Mouse (Mus musculus) MEL (cell line): ENCODE data around the gene Frmd4a. TPM values are rescaled to one million over a fixed set of nuclear protein-coding genes. Genes with fewer than 3 reads are reported as not detected.

ENCODE experiments used
- DNase-seq: peaks from one replicate; pipeline ENCODE4 v3.0.0; 2011; ENCODE audit warnings: low read depth, low spot score
- H3K27ac ChIP-seq: 2 replicates; pipeline ENCODE4 v1.5.1; 2012; ENCODE audit warnings: low read depth, mild to moderate bottlenecking, control low read depth, low read length, moderate library complexity; ENCODE audit not compliant: control insufficient read depth
- H3K27me3 ChIP-seq, 2 experiments: fragments of 150-350 bp in 1 of 2; sonication (generic) in 1 of 2; 2 replicates each; pipeline ENCODE4 v1.6.1; 2012; ENCODE audit warnings: low read length in 2 of 2, mild to moderate bottlenecking in 2 of 2, improper control_type of control experiment in 1 of 2, moderate library complexity in 1 of 2; ENCODE audit not compliant: insufficient read depth in 2 of 2, control insufficient read depth in 1 of 2
- H3K36me3 ChIP-seq, 2 experiments: 2 replicates each; pipeline ENCODE4 v1.6.1; 2012 to 2014; ENCODE audit warnings: low read length in 2 of 2, improper control_type of control experiment in 1 of 2, inconsistent platforms in 1 of 2, mild to moderate bottlenecking in 1 of 2; ENCODE audit not compliant: insufficient read depth in 2 of 2, control insufficient read depth in 1 of 2
- H3K4me1 ChIP-seq, 2 experiments: fragments of 150-350 bp in 1 of 2; sonication (generic) in 1 of 2; 2 replicates each; pipeline ENCODE4 v1.6.1; 2012; ENCODE audit warnings: low read length in 2 of 2, improper control_type of control experiment in 1 of 2, mild to moderate bottlenecking in 1 of 2; ENCODE audit not compliant: insufficient read depth in 2 of 2, control insufficient read depth in 1 of 2
- H3K4me3 ChIP-seq, 2 experiments: fragments of 150-350 bp in 1 of 2; sonication (generic) in 1 of 2; 2 replicates each; pipeline ENCODE4 v1.5.1; 2012; ENCODE audit warnings: low read depth in 2 of 2, low read length in 2 of 2, mild to moderate bottlenecking in 2 of 2, moderate library complexity in 2 of 2, control low read depth in 1 of 2, improper control_type of control experiment in 1 of 2; ENCODE audit not compliant: control insufficient read depth in 1 of 2, insufficient read depth in 1 of 2
- H3K79me2 ChIP-seq: 2 replicates; pipeline ENCODE4 v1.6.1; 2012; ENCODE audit warnings: mild to moderate bottlenecking, low read length, moderate library complexity; ENCODE audit not compliant: control insufficient read depth, poor library complexity, insufficient read depth
- H3K9ac ChIP-seq: 2 replicates; pipeline ENCODE4 v1.6.1; 2012; ENCODE audit warnings: low read depth, mild to moderate bottlenecking, control low read depth, low read length, moderate library complexity; ENCODE audit not compliant: control insufficient read depth, poor library complexity, severe bottlenecking
- H3K9me3 ChIP-seq: fragments of 150-350 bp; sonication (generic); replicated peaks from 2 replicates; pipeline ENCODE4 v1.6.1; 2012; ENCODE audit warnings: mild to moderate bottlenecking, low read length, improper control_type of control experiment, moderate library complexity; ENCODE audit not compliant: insufficient read depth
- BHLHE40 ChIP-seq: IDR thresholded peaks from 2 replicates; pipeline ENCODE4 v1.6.1; 2012; ENCODE audit warnings: low read depth, mild to moderate bottlenecking, inconsistent platforms, low read length, improper control_type of control experiment, borderline replicate concordance
- CTCF ChIP-seq, 3 experiments: IDR thresholded peaks in 2 of 3; conservative IDR thresholded peaks in 1 of 3; 2 replicates each; pipeline ENCODE4 v1.5.1; 2011 to 2012; ENCODE audit warnings: low read length in 3 of 3, low read depth in 2 of 3, mild to moderate bottlenecking in 2 of 3, improper control_type of control experiment in 1 of 3, inconsistent platforms in 1 of 3, mixed read lengths in 1 of 3, moderate library complexity in 1 of 3; ENCODE audit not compliant: control insufficient read depth in 1 of 3, insufficient read depth in 1 of 3, poor library complexity in 1 of 3, severe bottlenecking in 1 of 3
- E2F4 ChIP-seq: IDR thresholded peaks from 2 replicates; pipeline ENCODE4 v1.6.1; 2011; ENCODE audit warnings: low read depth, low read length, improper control_type of control experiment, borderline replicate concordance
- ELF1 ChIP-seq: IDR thresholded peaks from 2 replicates; pipeline ENCODE4 v1.6.1; 2014; ENCODE audit warnings: low read depth, mild to moderate bottlenecking, inconsistent platforms, low read length, improper control_type of control experiment, moderate library complexity
- EP300 ChIP-seq, 2 experiments: IDR thresholded peaks; 2 replicates each; pipeline ENCODE4 v1.6.1; 2011; ENCODE audit warnings: improper control_type of control experiment in 2 of 2, low read length in 2 of 2, low read depth in 1 of 2, mild to moderate bottlenecking in 1 of 2
- ETS1 ChIP-seq: IDR thresholded peaks from 2 replicates; pipeline ENCODE4 v1.6.1; 2012; ENCODE audit warnings: low read depth, mild to moderate bottlenecking, inconsistent platforms, low read length, improper control_type of control experiment, moderate library complexity
- GABPA ChIP-seq: IDR thresholded peaks from 2 replicates; pipeline ENCODE4 v1.6.1; 2012; ENCODE audit warnings: low read depth, mild to moderate bottlenecking, inconsistent platforms, low read length, improper control_type of control experiment, moderate library complexity
- HCFC1 ChIP-seq: IDR thresholded peaks from 2 replicates; pipeline ENCODE4 v1.6.1; 2012; ENCODE audit warnings: low read depth, mild to moderate bottlenecking, inconsistent platforms, low read length, improper control_type of control experiment, moderate library complexity
- KAT2A ChIP-seq: conservative IDR thresholded peaks from 2 replicates; pipeline ENCODE4 v1.6.1; 2012; ENCODE audit warnings: low read depth, low read length, improper control_type of control experiment, inconsistent platforms
- MAFK ChIP-seq: IDR thresholded peaks from 2 replicates; pipeline ENCODE4 v1.6.1; 2011; ENCODE audit warnings: low read depth, mild to moderate bottlenecking, low read length, improper control_type of control experiment, borderline replicate concordance
- MAZ ChIP-seq: IDR thresholded peaks from 2 replicates; pipeline ENCODE4 v1.6.1; 2012; ENCODE audit warnings: low read depth, mild to moderate bottlenecking, inconsistent platforms, low read length, improper control_type of control experiment
- MEF2A ChIP-seq: IDR thresholded peaks from 2 replicates; pipeline ENCODE4 v1.6.1; 2014; ENCODE audit warnings: low read depth, mild to moderate bottlenecking, inconsistent platforms, low read length, improper control_type of control experiment; ENCODE audit not compliant: poor library complexity, insufficient replicate concordance, severe bottlenecking; ENCODE audit errors: extremely low read depth
- MYB ChIP-seq: IDR thresholded peaks from 2 replicates; pipeline ENCODE4 v1.6.1; 2011; ENCODE audit warnings: mild to moderate bottlenecking, low read depth, low read length, improper control_type of control experiment
- MYC ChIP-seq: IDR thresholded peaks from 2 replicates; pipeline ENCODE4 v1.6.1; 2011; ENCODE audit warnings: low read depth, mild to moderate bottlenecking, low read length, improper control_type of control experiment, moderate library complexity
- NELFE ChIP-seq: IDR thresholded peaks from 2 replicates; pipeline ENCODE4 v1.6.1; 2011; ENCODE audit warnings: low read depth, low read length, improper control_type of control experiment
- NRF1 ChIP-seq: IDR thresholded peaks from 2 replicates; pipeline ENCODE4 v1.6.1; 2014; ENCODE audit warnings: low read depth, mild to moderate bottlenecking, inconsistent platforms, low read length, improper control_type of control experiment, moderate library complexity; ENCODE audit not compliant: poor library complexity, insufficient read depth, severe bottlenecking
- POLR2AphosphoS2 ChIP-seq: IDR thresholded peaks from 2 replicates; pipeline ENCODE4 v1.6.1; 2011; ENCODE audit warnings: low read length, improper control_type of control experiment
- POLR2AphosphoS5 ChIP-seq: IDR thresholded peaks from 2 replicates; pipeline ENCODE4 v1.6.1; 2012; ENCODE audit warnings: low read depth, borderline replicate concordance, mild to moderate bottlenecking, inconsistent platforms, low read length, moderate library complexity, mixed read lengths
- TCF12 ChIP-seq: IDR thresholded peaks from 2 replicates; pipeline ENCODE4 v1.6.1; 2014; ENCODE audit warnings: low read depth, mild to moderate bottlenecking, inconsistent platforms, low read length, improper control_type of control experiment, moderate library complexity
- UBTF ChIP-seq: IDR thresholded peaks from 2 replicates; pipeline ENCODE4 v1.6.1; 2012; ENCODE audit warnings: low read depth, mild to moderate bottlenecking, inconsistent platforms, low read length, improper control_type of control experiment, moderate library complexity, borderline replicate concordance; ENCODE audit not compliant: insufficient read depth
- USF1 ChIP-seq: IDR thresholded peaks from 2 replicates; pipeline ENCODE4 v1.6.1; 2014; ENCODE audit warnings: low read depth, mild to moderate bottlenecking, inconsistent platforms, low read length, improper control_type of control experiment, moderate library complexity
- USF2 ChIP-seq, 2 experiments: IDR thresholded peaks; 2 replicates each; pipeline ENCODE4 v1.6.1; 2011 to 2012; ENCODE audit warnings: improper control_type of control experiment in 2 of 2, low read length in 2 of 2, borderline replicate concordance in 1 of 2, inconsistent platforms in 1 of 2, low read depth in 1 of 2, mild to moderate bottlenecking in 1 of 2; ENCODE audit not compliant: insufficient read depth in 1 of 2
- ZC3H11A ChIP-seq: IDR thresholded peaks from 2 replicates; pipeline ENCODE4 v1.6.1; 2012; ENCODE audit warnings: low read depth, mild to moderate bottlenecking, inconsistent platforms, low read length, improper control_type of control experiment
- ZKSCAN1 ChIP-seq: IDR thresholded peaks from 2 replicates; pipeline ENCODE4 v1.6.1; 2012; ENCODE audit warnings: low read depth, mild to moderate bottlenecking, inconsistent platforms, low read length, improper control_type of control experiment, moderate library complexity
- ZMIZ1 ChIP-seq: IDR thresholded peaks from 2 replicates; pipeline ENCODE4 v1.6.1; 2012; ENCODE audit warnings: low read depth, mild to moderate bottlenecking, inconsistent platforms, low read length, improper control_type of control experiment, moderate library complexity
- ZNF384 ChIP-seq: IDR thresholded peaks from 2 replicates; pipeline ENCODE4 v1.6.1; 2012; ENCODE audit warnings: low read depth, mild to moderate bottlenecking, inconsistent platforms, low read length, improper control_type of control experiment
- polyA plus RNA-seq, 2 experiments: library from polyadenylated mRNA; stranded (reverse) in 1 of 2; unstranded in 1 of 2; fragments of >175 nt in 1 of 2; fragments of >200 nt in 1 of 2; gene quantifications; 2 replicates each; pipeline versions ENCODE4 v1.2.1 to v1.2.4; 2012; ENCODE audit warnings: low replicate concordance in 2 of 2, low read depth in 1 of 2; ENCODE audit not compliant: insufficient read length in 2 of 2, insufficient read depth in 1 of 2, missing spikeins in 1 of 2
- total RNA-seq: library from RNA; depleted of rRNA; stranded (reverse); fragments of 300-350 nt; gene quantifications from 2 replicates; pipeline ENCODE4 v1.2.3, GENCODE M21; 2012

The Frmd4a gene
- total and polyA plus RNA-seq, 3 experiments, result 6.4 to 14.4 TPM; not detected in 1

DNA sequence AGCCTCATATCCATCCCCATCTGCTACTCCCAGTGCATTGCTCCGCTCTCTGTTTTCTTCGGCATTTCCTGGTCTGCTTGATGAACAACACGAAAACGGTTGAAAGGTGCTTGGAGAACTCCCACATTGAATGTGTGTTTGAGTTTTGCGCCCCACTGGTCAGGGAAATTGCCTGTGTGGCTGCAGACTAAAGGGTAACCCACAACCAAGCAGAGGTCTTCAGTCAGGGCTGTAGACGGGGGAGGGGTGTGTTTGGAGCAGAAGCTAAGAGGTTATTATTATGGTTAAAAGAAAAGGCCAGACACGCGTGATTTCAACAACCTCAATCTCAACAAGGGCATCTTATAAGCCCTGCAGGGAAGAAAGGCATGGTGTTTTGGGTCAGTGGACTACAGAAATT is 167.5 kb downstream of the Frmd4a start:
- no peak overlapping the region for H3K27ac ChIP-seq
- no peaks in the 10 kb centered on the region for H3K36me3 ChIP-seq
- H3K79me2 ChIP-seq, result no peaks in the 10 kb centered on the region
- no peak overlapping the region for H3K4me3 ChIP-seq
- TF ChIP-seq HCFC1 (no peak), ZKSCAN1 (no peak), UBTF (no peak)
- no peaks in the 10 kb centered on the region for H3K9me3 ChIP-seq
- H3K9ac ChIP-seq, result no peak overlapping the region
- no peaks in the 10 kb centered on the region for H3K27me3 ChIP-seq
- no peak for DNase-seq
- no peaks in the 10 kb centered on the region for H3K4me1 ChIP-seq

DNA sequence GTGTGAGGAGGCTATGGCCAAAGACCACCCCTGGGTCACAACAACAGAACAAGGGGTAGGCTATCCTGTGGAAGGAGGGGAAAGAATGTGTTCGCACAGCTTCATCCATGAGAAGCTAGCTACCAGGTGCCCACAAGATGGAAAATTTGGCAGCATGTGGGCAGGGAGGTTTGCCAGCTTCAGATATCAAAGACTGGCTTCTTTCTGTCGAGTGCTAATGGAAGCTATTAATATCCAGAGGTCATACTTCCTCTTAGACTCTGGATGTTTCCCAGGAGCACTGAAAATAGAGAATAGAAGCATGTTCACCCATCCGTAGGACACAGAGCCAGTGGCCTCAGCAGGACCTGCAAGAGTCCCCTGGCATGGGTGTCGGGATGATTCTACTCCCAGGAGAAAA is 170.0 kb downstream of the Frmd4a start:
- no peaks in the 10 kb centered on the region for H3K4me1 ChIP-seq
- H3K9ac ChIP-seq, result no peak overlapping the region
- H3K27ac ChIP-seq, result no peak overlapping the region
- no peak for DNase-seq
- no peaks in the 10 kb centered on the region for H3K79me2 ChIP-seq
- no peaks in the 10 kb centered on the region for H3K9me3 ChIP-seq
- TF ChIP-seq ZNF384 (no peak), ELF1 (no peak), ZKSCAN1 (no peak), USF2 (IDR thresholded peaks at IDR 0.05; ENCODE audit: borderline replicate concordance in 1 of 2, insufficient read depth in 1 of 2, low read depth in 1 of 2, low read length in 2 of 2) (no peak), USF1 (no peak), ETS1 (no peak), MYB (no peak), MEF2A (no peak), NELFE (no peak), TCF12 (no peak), GABPA (no peak), E2F4 (no peak)
- no peak overlapping the region for H3K4me3 ChIP-seq
- H3K36me3 ChIP-seq, result no peaks in the 10 kb centered on the region
- H3K27me3 ChIP-seq, result no peaks in the 10 kb centered on the region

DNA sequence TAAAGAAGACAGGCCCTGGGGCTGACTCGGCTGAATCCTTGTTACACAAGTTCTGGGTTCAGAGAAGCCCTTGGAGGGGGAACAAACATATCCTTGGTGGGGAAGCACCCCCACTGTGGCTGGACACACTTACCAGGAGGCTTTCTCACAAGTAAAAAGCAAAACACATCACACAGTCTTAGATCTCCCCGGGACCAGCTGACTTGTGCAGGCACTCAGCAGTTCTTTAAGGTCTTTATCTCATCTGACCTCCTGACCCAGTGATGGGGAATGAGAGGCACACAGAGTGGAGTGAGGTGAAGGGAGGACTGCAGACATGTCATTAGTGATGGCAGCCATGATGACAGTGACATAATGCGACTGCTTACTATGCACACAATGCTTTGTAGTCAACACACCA is 170.8 kb downstream of the Frmd4a start:
- H3K9ac ChIP-seq, result no peak overlapping the region
- no peak overlapping the region for H3K4me3 ChIP-seq
- no peaks in the 10 kb centered on the region for H3K4me1 ChIP-seq
- H3K27me3 ChIP-seq, result no peaks in the 10 kb centered on the region
- DNase-seq, result no peak
- H3K27ac ChIP-seq, result no peak overlapping the region
- no peaks in the 10 kb centered on the region for H3K36me3 ChIP-seq
- H3K79me2 ChIP-seq, result no peaks in the 10 kb centered on the region
- no peaks in the 10 kb centered on the region for H3K9me3 ChIP-seq
- no peak for TF ChIP-seq POLR2AphosphoS2
- no peak for TF ChIP-seq KAT2A
- TF ChIP-seq NELFE, result no peak
- no peak for TF ChIP-seq BHLHE40
- TF ChIP-seq MAFK, result no peak
- no peak for TF ChIP-seq ZMIZ1
- no peak for TF ChIP-seq POLR2AphosphoS5
- no peak for TF ChIP-seq NRF1
- no peak for TF ChIP-seq ZC3H11A
- no peak for TF ChIP-seq GABPA
- no peak for TF ChIP-seq MYC
- TF ChIP-seq MAZ, result no peak
- TF ChIP-seq EP300 (IDR thresholded peaks at IDR 0.05; ENCODE audit: low read depth in 1 of 2, low read length in 2 of 2), result no peak
- no peak for TF ChIP-seq CTCF (IDR thresholded peaks at IDR 0.05 in 2 of 3, conservative IDR thresholded peaks at IDR 0.05 in 1 of 3; ENCODE audit: control insufficient read depth in 1 of 3, insufficient read depth in 1 of 3, low read depth in 2 of 3, low read length in 3 of 3, poor library complexity in 1 of 3, severe bottlenecking in 1 of 3)
